Mouse (Mus musculus) olfactory bulb, adult 2 months (tissue): Measurements from ENCODE around the gene Inmt.

Experiments
- CTCF ChIP-seq: fragments of 200-500 bp; IDR thresholded peaks from 2 replicates; pipeline ENCODE4 v1.5.1; 2012; ENCODE audit warnings: low read depth, mild to moderate bottlenecking, low read length, moderate library complexity; ENCODE audit not compliant: insufficient read depth
- POLR2A ChIP-seq: fragments of 200-500 bp; IDR thresholded peaks from 2 replicates; pipeline ENCODE4 v1.6.1; 2012; ENCODE audit warnings: mild to moderate bottlenecking, low read depth, low read length, moderate library complexity; ENCODE audit not compliant: insufficient read depth

DNA sequence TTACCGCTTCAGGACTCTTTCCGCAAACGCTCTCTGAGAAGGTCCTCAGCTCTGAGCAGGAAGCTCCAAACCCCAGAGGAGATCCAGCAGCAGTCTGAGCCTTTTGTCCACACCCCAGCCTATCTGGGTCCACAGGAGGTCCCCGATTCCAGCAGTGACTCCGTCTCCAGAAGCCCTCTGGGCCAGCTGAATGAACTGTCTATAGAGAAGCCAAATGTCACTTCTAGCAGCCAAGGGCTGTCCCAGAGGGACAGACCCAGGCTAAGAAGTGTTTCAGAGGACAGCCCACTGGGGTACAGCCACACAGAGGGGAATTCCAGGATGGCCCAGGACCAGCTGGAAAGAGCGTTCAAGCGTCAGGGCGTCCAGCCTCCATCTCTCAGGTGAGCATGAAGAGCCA is 49.1 kb upstream of the Inmt start:
- TF ChIP-seq CTCF (no peak), POLR2A (no peak)
